Mouse (Mus musculus) left cerebral cortex, adult 2 months (tissue): ENCODE measurements around the gene Ankrd13c. TPM values are rescaled to one million over a fixed set of nuclear protein-coding genes. Genes with fewer than 3 reads are reported as not detected.

Experiments
- DNase-seq, 2 experiments: peaks; one replicate each; pipeline ENCODE4 v3.0.0; 2021 to 2022; ENCODE audit warnings: low spot score in 2 of 2, mixed read lengths in 1 of 2; ENCODE audit errors: extremely low spot score in 1 of 2
- H3K27ac ChIP-seq: fragments of 200-600 bp; 2 replicates; pipeline ENCODE4 v1.8.1; 2022
- H3K4me3 ChIP-seq: fragments of 200-600 bp; 2 replicates; pipeline ENCODE4 v1.8.1; 2022
- CTCF ChIP-seq: fragments of 200-600 bp; IDR thresholded peaks from 2 replicates; pipeline ENCODE4 v1.8.1; 2022; ENCODE audit warnings: antibody characterized with exemption, mild to moderate bottlenecking, moderate library complexity
- intact Hi-C: fragments of 180-260 bp; cut with DNase I; formaldehyde crosslinking; loops from one replicate; pipeline ENCODE4 v1.15.1; 2025
- total RNA-seq, 2 experiments: library from RNA; stranded (reverse); gene quantifications; 2 replicates each; pipeline ENCODE4 v1.2.3; 2021

The Ankrd13c gene
- total RNA-seq, 2 experiments from 2014 or later, result 102 to 103 TPM

DNA sequence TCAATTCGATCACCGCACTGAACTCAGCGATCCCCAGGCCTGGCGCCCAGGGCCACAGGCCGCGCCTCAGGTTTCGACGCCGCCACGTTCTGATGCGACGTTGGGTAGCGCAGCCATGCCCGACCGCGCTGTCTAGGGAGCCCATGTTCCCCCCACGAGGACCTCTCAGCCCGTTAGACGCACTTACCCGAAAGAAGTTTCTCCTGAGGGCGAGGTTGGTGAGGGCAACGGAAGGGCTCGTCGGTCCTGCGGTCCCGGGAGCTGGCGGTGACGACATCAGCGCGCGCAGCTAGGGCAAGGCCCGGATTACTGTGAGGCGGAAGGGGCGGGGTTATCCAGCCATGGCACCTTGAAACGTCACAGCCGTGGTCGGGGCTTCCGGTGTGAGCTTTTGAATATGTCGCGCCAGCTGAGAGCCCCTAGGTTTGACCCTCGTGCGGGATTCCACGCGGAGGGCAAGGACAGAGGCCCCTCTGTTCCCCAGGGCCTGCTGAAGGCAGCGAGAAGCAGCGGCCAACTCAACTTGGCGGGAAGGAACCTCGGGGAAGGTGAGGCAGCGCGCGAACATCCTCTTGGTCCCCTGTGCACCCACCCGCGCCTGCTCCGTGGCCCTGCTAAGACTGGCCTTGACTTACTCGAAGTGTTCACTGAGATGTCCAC is 89.4 kb downstream of the Ankrd13c start, which contains the start of the genes Srsf11 and Lrrc40:
Gene Srsf11 (minus strand): TSS at position 311 of the 660 bp plus-strand sequence.
Gene Lrrc40 (plus strand): TSS at position 334 of the 660 bp plus-strand sequence.
- intact Hi-C loops, result loop anchor here (2.0 kb wide), 1 partner anchor 90 kb away; the partner anchor contains the start of gene Ankrd13c
- TF ChIP-seq CTCF, result no peak
- peak; percentile 94 to 97 for DNase-seq
- H3K4me3 ChIP-seq, result peak within 1 kb of the TSS; percentile 96
- peak within 1 kb of the TSS; percentile 90 for H3K27ac ChIP-seq

DNA sequence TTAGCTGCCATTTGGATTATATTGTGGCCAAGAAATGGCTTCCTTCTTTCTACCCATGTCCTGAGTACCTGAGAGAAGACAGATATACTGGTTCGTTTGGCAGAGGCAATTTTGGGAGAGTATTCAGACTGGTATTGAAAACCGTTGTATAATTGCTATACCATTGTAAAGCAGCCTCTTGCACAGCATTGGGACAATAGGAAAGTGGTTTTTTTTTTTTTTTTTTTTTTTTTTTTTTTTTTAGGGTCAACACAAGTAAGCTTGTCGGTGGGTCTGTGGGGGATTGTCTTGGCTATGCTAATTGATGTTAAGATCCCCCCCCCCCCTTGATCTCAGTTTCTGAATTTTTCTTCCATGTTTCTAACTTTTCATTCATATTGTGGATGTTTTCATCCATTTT is 91.1 kb downstream of the Ankrd13c start:
- intact Hi-C loops, result no loop called here
- Histone ChIP-seq H3K4me3 (no peak overlapping the region), H3K27ac (no peak overlapping the region)
- DNase-seq, result no peak
- TF ChIP-seq CTCF, result no peak

DNA sequence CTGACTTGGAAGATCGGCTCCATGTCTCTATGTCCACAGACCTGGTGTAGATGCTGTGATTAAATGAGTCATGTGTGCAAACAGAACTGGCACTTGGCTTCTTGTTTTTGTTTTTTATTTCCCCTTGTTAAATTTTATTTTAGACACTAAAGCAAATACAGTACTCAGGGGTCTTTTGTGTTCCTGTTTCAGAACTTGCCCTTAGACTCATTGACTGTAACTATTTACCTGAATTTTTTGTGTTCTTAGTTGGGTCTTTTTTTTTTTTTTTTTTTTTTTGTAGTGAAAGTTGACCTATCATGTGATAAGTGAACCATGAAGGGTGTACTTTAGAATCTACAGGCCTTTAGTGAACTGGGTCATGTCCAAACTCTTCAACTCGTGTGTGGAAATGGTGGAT is 93.7 kb downstream of the Ankrd13c start:
- no peak overlapping the region for H3K4me3 ChIP-seq
- DNase-seq, result no peak
- no peak for TF ChIP-seq CTCF
- no peak overlapping the region for H3K27ac ChIP-seq
- intact Hi-C loops, result no loop called here

DNA sequence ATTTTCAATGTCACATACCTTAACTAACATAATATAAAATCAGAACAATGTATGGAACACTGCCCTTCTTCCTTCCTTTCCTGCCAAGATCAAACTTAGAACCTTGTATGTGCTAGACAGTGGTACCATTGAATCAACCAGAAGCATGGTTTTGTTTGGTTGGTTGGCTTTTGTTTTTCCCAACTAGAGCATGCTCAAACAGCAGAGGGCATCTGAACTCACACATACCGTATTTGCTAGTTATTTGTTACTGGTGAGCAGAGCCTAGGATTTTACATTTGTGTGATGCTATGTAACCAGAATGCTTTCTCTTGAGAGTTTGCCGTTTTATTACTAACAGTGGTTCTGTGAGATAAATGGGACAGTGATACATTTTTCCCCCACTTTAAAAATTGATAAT is 102.5 kb downstream of the Ankrd13c start:
- Histone ChIP-seq H3K4me3 (no peak overlapping the region), H3K27ac (no peak overlapping the region)
- no peak for DNase-seq
- TF ChIP-seq CTCF, result no peak; the same call in none of the 2 replicates
- intact Hi-C loops, result no loop called here

Other genes with a start within 250 kb of the Ankrd13c start
- gene Cth, start 22.2 kb upstream of the Ankrd13c start, total RNA-seq, result 1 to 10 TPM; 5.4 to 6.9 TPM
- 100 to 1,000 TPM; 181 to 183 TPM for gene Srsf11, start 89.4 kb downstream of the Ankrd13c start, total RNA-seq
- gene Lrrc40, start 89.4 kb downstream of the Ankrd13c start, total RNA-seq, result 10 to 100 TPM; 26.6 to 27.7 TPM